Mouse (Mus musculus): ENCODE measurements around the gene Prodh2. TPM values are rescaled to one million over a fixed set of nuclear protein-coding genes. Genes with fewer than 3 reads are reported as not detected.

The Prodh2 gene
- total RNA-seq, 1 experiment from 2014 or later: not detected

DNA sequence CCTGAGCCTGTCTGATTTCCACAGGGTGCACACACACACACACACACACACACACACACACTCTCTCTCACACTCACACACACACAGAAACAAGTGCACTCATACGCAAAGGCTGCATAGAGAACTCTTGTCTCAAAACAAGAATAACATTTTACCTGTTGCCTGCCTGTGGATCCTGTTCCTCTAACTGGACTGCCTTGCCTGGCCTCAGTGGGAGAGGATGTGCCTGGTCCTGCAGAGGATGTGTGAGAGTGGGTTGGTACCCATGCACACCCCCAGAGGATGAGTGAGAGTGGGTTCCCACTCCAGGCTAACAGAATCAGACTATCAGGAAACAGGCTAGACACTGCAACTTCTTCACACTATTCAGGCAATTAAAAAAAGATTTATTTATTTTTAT is 57.2 kb downstream of the Prodh2 start:
- DNase-seq: no peak

DNA sequence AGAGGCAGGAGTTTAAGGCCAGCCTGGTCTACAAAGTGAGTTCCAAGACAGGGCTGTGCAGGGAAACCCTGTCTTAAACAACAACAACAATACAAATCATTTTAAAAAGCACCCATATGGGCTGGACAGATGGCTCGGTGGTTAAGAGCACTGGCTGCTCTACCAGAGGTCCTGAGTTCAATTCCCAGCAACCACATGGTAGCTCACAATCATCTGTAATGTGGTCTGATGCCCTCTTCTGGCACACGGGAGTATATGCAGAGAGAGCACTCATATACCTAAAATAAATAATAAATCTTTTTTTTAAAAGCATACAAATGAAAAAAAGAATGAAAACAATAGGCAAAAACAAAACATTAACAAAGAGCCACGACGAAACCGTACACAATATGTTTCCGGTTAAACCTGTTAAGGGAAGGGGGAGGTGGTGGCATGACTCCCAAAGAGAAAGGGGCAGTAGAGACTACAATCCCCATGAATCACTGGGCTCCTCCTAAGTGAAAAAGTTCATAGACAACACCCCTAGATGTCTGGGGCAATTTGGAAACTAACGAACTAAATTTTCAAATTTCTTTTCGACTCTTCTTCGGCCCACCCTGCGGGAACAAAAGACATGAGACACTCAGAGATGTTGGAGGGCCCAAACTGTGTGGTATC is 58.2 kb downstream of the Prodh2 start:
- no peak for DNase-seq

DNA sequence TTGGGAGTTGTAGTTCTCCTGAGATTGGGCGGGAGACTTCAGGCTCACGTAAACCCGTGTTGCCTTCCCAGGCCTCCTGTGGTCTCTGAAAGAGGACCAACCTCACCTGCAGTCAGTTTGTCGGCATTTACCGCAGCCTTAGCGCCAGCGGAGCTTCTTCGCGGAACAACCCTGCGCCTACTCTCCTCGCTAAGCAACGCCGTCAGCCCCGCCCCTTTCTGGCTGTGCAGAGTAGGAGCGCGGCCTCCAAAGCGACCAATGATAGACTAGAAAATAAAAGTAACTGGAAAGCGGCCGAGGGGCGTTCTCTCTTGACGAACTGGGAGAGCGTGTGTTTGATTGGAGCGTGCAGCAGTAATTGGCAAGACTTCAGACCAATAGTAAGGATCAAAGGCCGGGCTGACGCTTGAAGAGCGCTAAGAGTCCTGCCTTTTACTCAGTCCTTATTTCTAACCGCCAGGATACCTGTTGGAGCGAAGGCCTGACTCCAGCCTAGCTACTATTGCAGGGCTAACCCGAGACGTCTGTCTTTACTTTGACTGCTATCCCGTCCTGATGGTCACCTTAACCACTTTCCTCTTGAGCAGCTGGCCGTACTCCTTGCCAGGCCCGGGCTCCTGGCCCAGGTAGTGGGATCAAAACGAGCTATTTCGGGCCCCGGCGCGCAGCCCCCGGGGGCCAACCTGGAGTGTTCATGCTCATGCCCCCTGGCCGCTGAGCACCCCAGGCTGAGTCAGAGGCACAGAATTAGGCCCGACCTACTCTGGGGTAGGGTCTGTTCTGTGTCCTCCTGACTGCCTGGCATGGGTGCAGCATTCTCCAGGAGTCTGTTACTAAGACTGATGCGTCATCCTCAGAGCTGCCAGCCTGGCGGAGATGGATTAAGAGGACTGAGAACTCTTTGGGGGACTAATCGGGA is 58.9 kb downstream of the Prodh2 start, which contains the start of the genes Hspb6 and Proser3:
Hspb6 (plus strand) TSS at position 77 of the 919 bp plus-strand sequence.
Proser3 (minus strand) TSS at position 198 of the 919 bp plus-strand sequence.
- DNase-seq: peak; percentile 93

DNA sequence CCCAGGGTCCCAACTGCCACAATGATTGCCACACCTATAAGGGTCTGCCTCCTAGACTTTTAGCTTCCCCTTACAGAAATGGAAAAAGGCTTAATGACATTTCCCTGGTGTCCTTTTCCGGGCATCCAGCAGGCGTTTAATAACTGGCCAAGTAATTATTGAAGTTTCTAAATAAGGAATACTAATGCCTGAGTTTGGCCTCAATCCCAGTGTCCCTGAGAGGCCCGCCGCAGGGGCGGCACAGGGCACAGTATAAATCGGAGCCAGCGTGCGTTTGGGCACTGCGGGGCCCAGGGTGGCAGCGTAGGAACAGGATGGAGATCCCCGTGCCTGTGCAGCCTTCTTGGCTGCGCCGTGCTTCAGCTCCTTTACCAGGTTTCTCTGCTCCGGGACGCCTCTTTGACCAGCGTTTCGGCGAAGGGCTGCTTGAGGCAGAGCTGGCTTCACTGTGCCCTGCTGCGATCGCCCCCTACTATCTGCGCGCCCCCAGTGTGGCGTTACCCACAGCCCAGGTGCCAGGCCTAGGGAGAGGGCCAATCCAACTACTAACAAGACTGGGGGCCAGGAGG is 59.7 kb downstream of the Prodh2 start:
- peak; percentile 77 for DNase-seq

DNA sequence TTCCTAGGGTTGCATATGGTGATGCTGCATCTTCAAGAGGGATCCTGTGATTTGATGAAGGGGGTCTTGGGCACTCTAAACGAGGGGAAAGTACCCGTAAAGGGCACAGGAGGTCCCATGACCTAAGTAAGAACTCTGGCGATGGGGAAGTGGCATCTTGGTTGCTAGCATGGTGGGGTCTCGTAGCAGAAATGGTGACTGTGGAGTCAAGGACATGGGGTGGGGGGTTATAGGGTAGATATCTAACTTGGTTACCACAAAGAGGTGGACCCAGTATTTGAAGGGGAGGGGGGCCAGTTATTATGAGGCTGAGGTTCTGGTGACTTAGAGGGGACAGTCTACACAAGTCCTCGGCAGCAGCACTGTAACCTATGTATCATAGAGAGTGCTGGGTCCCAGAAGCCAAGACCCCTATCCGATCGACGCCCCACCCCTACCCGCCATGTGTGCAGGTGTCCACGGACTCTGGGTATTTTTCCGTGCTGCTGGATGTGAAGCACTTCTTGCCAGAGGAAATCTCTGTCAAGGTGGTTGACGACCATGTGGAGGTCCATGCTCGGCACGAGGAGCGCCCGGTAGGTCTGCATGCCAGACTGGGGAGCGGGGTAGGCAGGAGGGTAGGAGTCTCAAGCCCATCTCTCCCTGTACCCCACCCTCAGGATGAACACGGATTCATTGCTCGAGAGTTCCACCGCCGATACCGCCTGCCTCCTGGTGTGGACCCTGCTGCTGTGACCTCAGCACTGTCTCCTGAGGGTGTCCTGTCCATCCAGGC is 60.6 kb downstream of the Prodh2 start:
- no peak for DNase-seq

DNA sequence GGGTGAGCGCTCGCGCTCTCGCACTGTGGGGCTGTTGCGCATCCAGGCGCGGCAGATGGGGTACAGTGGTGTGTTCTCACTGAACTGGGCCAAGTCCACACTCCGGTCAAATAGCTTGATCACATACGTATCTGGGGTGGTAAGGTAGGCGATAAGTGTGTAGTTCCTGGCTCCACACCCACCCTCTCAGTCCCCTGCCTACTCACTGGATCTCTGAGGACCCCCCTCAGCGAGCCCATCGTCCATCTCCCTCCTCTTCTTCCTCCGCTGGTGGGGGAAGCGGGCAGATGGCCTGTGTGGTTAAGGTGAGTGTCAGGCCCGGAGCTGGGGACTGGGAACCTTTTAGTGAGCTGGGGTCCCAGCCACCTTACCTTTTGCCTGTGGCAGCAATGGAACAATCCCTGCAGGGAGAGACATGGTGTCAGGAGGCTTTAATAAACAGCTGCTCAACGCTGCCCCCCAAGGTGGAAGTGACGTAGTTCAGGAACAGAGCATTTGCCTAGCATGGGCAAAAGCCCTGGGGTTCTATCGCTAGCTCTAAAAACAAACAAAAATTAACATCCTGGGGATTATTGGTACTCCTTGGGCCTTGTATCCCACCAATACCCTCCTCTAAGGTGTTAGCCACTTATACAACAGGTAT is 63.6 kb downstream of the Prodh2 start:
- DNase-seq: no peak

DNA sequence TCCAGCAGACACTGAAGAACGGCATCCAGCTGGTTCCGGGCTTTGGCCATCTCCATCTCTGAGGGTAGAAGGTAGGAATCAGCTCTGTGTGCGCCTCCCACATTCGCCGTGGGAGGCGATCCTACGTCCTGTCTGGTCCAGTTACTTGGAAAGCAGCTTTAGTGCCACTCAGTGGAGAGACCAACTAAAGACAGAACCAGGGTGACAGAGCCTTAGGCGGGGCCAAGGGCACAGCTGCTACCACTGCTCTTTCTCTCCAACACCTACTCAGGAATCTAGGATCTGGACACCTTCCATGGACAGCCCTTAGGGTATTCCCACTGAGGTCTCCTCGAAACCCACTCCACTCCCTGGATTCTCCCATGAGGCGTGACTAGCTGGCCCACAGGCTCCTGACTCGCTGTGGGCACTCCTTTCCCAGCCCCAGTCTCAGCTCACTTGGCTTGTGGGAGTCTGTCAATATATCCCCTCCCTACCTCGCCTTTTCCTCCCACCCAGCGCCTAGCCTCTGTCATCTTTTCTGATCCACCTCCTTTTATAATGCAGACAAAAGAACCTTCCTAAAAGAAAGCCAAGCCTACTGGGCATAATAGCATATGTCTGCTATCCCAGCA is 64.6 kb downstream of the Prodh2 start:
- DNase-seq: no peak

DNA sequence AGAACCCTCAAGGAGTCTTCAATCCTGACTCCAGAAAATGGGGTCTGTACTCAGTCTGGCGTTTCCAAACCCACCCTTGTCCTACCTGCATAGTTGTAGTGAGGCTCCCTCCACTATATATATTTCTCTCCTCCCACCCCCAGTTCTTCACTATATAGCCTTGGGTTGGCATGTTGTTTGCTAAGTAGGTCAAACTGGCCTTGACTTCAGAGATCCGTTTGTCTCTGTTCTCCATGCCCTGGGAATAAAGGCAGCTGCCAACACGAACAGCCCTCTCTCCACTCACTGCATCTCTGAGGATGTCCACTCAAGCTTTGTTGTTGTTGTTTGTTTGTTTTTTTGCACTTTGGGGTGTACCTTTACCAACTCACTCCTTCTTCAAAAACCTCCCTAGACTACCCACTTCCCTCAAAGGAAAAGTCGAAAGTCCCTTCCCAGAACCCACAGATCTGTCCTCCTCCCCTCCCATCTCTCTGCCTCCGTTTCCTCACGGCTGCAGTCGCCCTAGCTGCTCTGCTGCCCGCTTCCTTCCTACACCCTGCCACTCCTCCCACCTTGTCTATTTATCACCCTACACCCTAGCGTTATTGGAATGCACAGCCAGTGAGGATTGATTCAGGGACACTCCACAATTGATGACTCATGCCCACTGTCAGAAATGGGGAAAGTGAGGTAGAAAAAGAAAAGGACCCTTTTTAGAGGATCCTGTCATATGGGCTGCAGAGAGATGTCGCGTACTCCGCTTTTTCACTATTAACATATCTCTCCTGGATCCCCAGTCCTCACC is 65.4 kb downstream of the Prodh2 start:
- no peak for DNase-seq

DNA sequence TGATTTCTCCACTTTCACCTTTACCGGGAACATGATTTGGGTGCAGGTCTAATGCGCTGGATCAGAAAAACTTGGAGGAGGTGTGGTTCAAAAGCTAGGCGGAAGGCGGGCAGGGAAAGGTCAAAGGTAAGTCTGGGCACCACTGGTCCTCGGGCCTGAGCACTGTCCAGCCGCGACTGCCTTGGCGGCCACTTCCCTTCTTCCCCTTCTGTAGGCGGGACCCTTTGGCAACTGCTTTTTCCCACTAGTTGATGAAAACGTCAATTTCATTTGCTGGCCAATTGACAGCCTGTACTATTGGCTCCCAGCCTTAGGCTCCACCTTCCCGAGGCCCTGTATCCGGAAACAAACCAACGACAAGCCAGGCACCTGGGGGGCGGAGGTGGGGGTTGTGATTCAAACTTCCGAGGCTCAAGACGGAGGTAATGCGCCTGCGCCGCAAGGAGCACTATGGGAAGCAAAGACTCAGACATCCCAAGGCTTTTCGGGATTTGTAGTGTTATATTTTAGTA is 66.1 kb downstream of the Prodh2 start, which contains the start of gene Lin37:
Lin37 (minus strand) TSS at position 396 of the 512 bp plus-strand sequence.
- DNase-seq: peak; percentile 94

DNA sequence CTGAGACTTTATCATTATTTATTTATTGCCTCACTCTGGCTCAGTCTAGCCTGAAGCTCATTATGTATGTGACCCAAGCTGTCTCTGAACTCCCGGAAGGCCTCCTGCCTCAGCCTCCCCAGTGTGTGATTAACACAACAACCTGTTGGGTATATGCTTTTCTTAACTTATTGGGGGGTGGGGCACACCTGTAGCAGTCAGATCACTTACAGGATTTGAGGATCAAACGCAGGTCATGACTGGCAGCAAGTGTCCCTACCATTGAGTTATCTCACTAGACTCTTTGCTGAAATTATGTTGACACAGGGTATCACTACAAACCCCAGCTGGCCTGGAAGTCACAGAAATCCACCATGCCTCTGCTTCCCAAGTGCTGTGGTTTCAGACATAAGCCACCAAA is 66.9 kb downstream of the Prodh2 start:
- no peak for DNase-seq

DNA sequence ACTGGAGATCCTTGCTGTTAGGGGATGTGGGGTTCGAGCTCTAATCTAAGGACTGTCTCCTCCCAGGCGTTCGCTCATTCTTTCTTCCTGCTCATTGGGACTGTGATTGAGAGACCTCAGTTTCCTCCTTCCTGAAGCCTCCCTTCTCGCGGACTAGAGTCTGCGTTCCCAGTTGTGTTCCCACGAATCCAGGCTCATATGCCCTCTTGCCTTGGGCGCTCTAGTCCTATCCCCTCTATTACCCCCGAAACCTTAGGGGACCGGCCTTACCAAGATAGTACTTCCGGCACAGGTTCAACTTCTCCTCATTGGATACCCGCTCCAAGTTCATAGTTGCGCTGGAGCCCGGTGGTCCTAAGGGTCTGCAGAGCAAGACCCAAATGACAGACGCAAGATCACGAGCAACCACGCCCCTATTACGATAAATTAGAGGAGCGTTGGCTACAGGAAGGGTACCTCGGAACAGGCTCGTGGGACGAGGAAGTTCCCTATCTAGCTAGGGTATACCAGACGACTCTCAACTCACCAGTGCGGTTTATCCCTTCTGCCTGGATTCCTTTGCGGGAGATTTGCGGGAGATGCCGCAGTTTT is 69.2 kb downstream of the Prodh2 start:
- no peak for DNase-seq

Small RNA genes lying within 50 kb of the gene (microRNA-seq; reads per million reads assigned to microRNA genes)
- gene Gm38670: 1.4 to 1.7 reads per million in 2 experiments

Other genes starting within 250 kb of the Prodh2 start
- 1.2 TPM in 1 of 2 replicates, not detected in the other for gene Thap8, start 213.5 kb upstream of the Prodh2 start, total RNA-seq (2021)
- gene Wdr62, start 213.2 kb upstream of the Prodh2 start, total RNA-seq (2021): 7.2 and 8.4 TPM in 2 replicates
- gene Clip3, start 201.9 kb upstream of the Prodh2 start, total RNA-seq (2021): 21.1 and 29.5 TPM in 2 replicates
- gene Alkbh6, start 184.9 kb upstream of the Prodh2 start, total RNA-seq (2021): 51.6 and 59.2 TPM in 2 replicates
- gene Syne4, start 178.8 kb upstream of the Prodh2 start, total RNA-seq (2021): 29.0 and 41.3 TPM in 2 replicates
- 1.5 and 2.0 TPM in 2 replicates for gene E130208F15Rik, start 171.9 kb upstream of the Prodh2 start, total RNA-seq (2021)
- gene Sdhaf1, start 169.7 kb upstream of the Prodh2 start, total RNA-seq (2021): 13.1 and 14.1 TPM in 2 replicates
- 16.6 and 19.4 TPM in 2 replicates for gene Lrfn3, start 130.8 kb upstream of the Prodh2 start, total RNA-seq (2021)
- 14.9 and 15.0 TPM in 2 replicates for gene Tyrobp, start 79.9 kb upstream of the Prodh2 start, total RNA-seq (2021)
- 2.6 TPM in 1 of 2 replicates, not detected in the other for gene Hcst, start 73.8 kb upstream of the Prodh2 start, total RNA-seq (2021)
- 1.2 and 2.1 TPM in 2 replicates for gene Nfkbid, start 71.9 kb upstream of the Prodh2 start, total RNA-seq (2021)
- 19.6 and 29.9 TPM in 2 replicates for gene Aplp1, start 48.1 kb upstream of the Prodh2 start, total RNA-seq (2021)
- not detected in 2 replicates for gene Kirrel2, start 35.9 kb upstream of the Prodh2 start, total RNA-seq (2021)
- gene Nphs1, start 35.3 kb upstream of the Prodh2 start, total RNA-seq (2021): not detected in 2 replicates
- 5.6 and 7.4 TPM in 2 replicates for gene Arhgap33, start 41.4 kb downstream of the Prodh2 start, total RNA-seq (2021)
- gene Hspb6, start 58.6 kb downstream of the Prodh2 start, total RNA-seq (2021): 30.2 and 33.5 TPM in 2 replicates
- 14.8 TPM in 2 replicates for gene Proser3, start 58.7 kb downstream of the Prodh2 start, total RNA-seq (2021)
- gene Lin37, start 66.2 kb downstream of the Prodh2 start, total RNA-seq (2021): 56.9 and 67.6 TPM in 2 replicates
- gene U2af1l4, start 69.7 kb downstream of the Prodh2 start, total RNA-seq (2021): 71.9 and 81.8 TPM in 2 replicates
- 6.3 and 8.0 TPM in 2 replicates for gene Gm49396, start 69.7 kb downstream of the Prodh2 start, total RNA-seq (2021)
- gene Psenen, start 70.0 kb downstream of the Prodh2 start, total RNA-seq (2021): 148 and 160 TPM in 2 replicates
- 4.4 and 6.7 TPM in 2 replicates for gene Igflr1, start 71.8 kb downstream of the Prodh2 start, total RNA-seq (2021)
- gene Kmt2b, start 95.1 kb downstream of the Prodh2 start, total RNA-seq (2021): 60.7 and 73.7 TPM in 2 replicates
- 0.33 and 0.71 TPM in 2 replicates for gene Zbtb32, start 105.3 kb downstream of the Prodh2 start, total RNA-seq (2021)
- 0.36 TPM in 1 of 2 replicates, not detected in the other for gene Upk1a, start 119.2 kb downstream of the Prodh2 start, total RNA-seq (2021)
- 1,003 and 1,219 TPM in 2 replicates for gene Cox6b1, start 132.5 kb downstream of the Prodh2 start, total RNA-seq (2021)
- gene Etv2, start 142.2 kb downstream of the Prodh2 start, total RNA-seq (2021): not detected in 2 replicates
- 78.4 and 87.5 TPM in 2 replicates for gene Rbm42, start 156.7 kb downstream of the Prodh2 start, total RNA-seq (2021)
- gene Haus5, start 171.4 kb downstream of the Prodh2 start, total RNA-seq (2021): 12.6 and 13.5 TPM in 2 replicates
- not detected in 2 replicates for gene Pmis2, start 178.0 kb downstream of the Prodh2 start, total RNA-seq (2021)
- gene 2200002J24Rik, start 205.3 kb downstream of the Prodh2 start, total RNA-seq (2021): 5.5 and 11.1 TPM in 2 replicates
- gene Atp4a, start 218.6 kb downstream of the Prodh2 start, total RNA-seq (2021): 3.6 and 3.8 TPM in 2 replicates
- 209 TPM in 2 replicates for gene Tmem147, start 235.9 kb downstream of the Prodh2 start, total RNA-seq (2021)

Data from adrenal gland, postnatal 25 days (tissue).